ENCODE assay signal across 14 mouse cellular contexts in genomic region chr10:39601068-39601467, GRCm38 (mm10).
"Had no signal": no experiment of that assay in that cellular context is flagged by ENCODE, and none has a peak within 500 bp of the region (broad histone marks: within the 10 kb centered on the region; RNA-seq: fewer than 3 reads in every experiment).

No protein-coding gene starts in this region.

- H3K36me3 ChIP-seq: liver, embryonic 13.5 days; neural tube, embryonic 13.5 days had no signal

- H3K4me2 ChIP-seq: liver, embryonic 13.5 days; midbrain, embryonic 11.5 days; neural tube, embryonic 13.5 days had no signal

- DNase-seq: kidney, adult 11 months; kidney, adult 9 months; kidney, postnatal 36 days; layer of hippocampus, adult 9-11 months; liver, embryonic 13.5 days; lung, adult 2 months; midbrain, embryonic 14.5 days; thymus, adult 18-20 months; thymus, postnatal 36 days had no signal

- H3K4me3 ChIP-seq: left cerebral cortex, adult 2 months; liver, embryonic 13.5 days; neural tube, embryonic 13.5 days had no signal

- H3K9ac ChIP-seq: liver, embryonic 13.5 days; neural tube, embryonic 13.5 days had no signal

- H3K9me3 ChIP-seq: liver, embryonic 13.5 days had no signal

- H3K27me3 ChIP-seq: liver, embryonic 13.5 days; neural tube, embryonic 13.5 days had no signal

- H3K4me1 ChIP-seq: liver, embryonic 13.5 days had no signal

- H3K27ac ChIP-seq: kidney, postnatal 0 days; left cerebral cortex, adult 2 months; liver, embryonic 13.5 days; macrophage; neural tube, embryonic 13.5 days had no signal
